Mouse (Mus musculus): ENCODE measurements at regions not wholly inside any gene's neighbourhood (a gene's known extent, or its start where the extent isn't known, plus 50 kb on each side); places are given as distances from the start of the nearest gene placed in this dataset.

GRCm38 (mm10) chr15:88502311-88502710, 97.8 kb upstream of the Zdhhc25 start:
- TF ChIP-seq CTCF (conservative IDR thresholded peaks at IDR 0.05; ENCODE audit: low read length) (no peak), NANOG (IDR thresholded peaks at IDR 0.05; ENCODE audit: borderline replicate concordance, low read length) (no peak)
